Mouse (Mus musculus) CH12.LX (cell line): ENCODE measurements at regions not wholly inside any gene's neighbourhood (a gene's known extent, or its start where the extent isn't known, plus 50 kb on each side); places are given as distances from the start of the nearest gene placed in this dataset.

Experiments used
- DNase-seq: peaks from one replicate; pipeline ENCODE4 v3.0.0-alpha.2; 2013; ENCODE audit errors: extremely low read depth
- H3K27ac ChIP-seq: 2 replicates; pipeline ENCODE4 v1.5.1; 2012; ENCODE audit warnings: low read depth, mild to moderate bottlenecking, control low read depth, moderate library complexity; ENCODE audit not compliant: insufficient read depth
- H3K27me3 ChIP-seq: replicated peaks from 2 replicates; pipeline ENCODE3; 2012; ENCODE audit warnings: inconsistent platforms
- H3K36me3 ChIP-seq, 2 experiments: replicated peaks in 1 of 2; 2 replicates each; pipeline versions ENCODE3 to v1.6.1; 2012; ENCODE audit warnings: inconsistent platforms in 1 of 2, low read length in 1 of 2, mild to moderate bottlenecking in 1 of 2, mixed read lengths in 1 of 2, moderate library complexity in 1 of 2; ENCODE audit not compliant: control insufficient read depth in 1 of 2, insufficient read depth in 1 of 2
- H3K4me1 ChIP-seq, 2 experiments: 2 replicates each; pipeline ENCODE4 v1.6.1; 2012; ENCODE audit warnings: inconsistent platforms in 1 of 2, moderate library complexity in 1 of 2; ENCODE audit not compliant: insufficient read depth in 2 of 2, control insufficient read depth in 1 of 2
- H3K4me2 ChIP-seq: 2 replicates; pipeline ENCODE4 v1.6.1; 2012; ENCODE audit warnings: low read depth, mild to moderate bottlenecking, control low read depth; ENCODE audit not compliant: poor library complexity, insufficient read depth, severe bottlenecking
- H3K4me3 ChIP-seq, 3 experiments: fragments of 150-350 bp in 1 of 3; sonication (generic) in 1 of 3; replicated peaks in 1 of 3; 2 replicates each; pipeline versions ENCODE3 to v1.5.1; 2011 to 2012; ENCODE audit warnings: low read depth in 2 of 3, low read length in 2 of 3, mild to moderate bottlenecking in 2 of 3, moderate library complexity in 2 of 3, control low read depth in 1 of 3, improper control_type of control experiment in 1 of 3, inconsistent platforms in 1 of 3, mixed read lengths in 1 of 3; ENCODE audit not compliant: poor library complexity in 1 of 3
- H3K79me2 ChIP-seq: replicated peaks from 2 replicates; pipeline ENCODE4 v1.6.1; 2012; ENCODE audit warnings: mild to moderate bottlenecking, moderate library complexity; ENCODE audit not compliant: control insufficient read depth, poor library complexity, insufficient read depth, severe bottlenecking; ENCODE audit errors: extremely low read depth
- H3K9ac ChIP-seq: 2 replicates; pipeline ENCODE4 v1.6.1; 2012; ENCODE audit warnings: low read depth, mild to moderate bottlenecking, control low read depth, moderate library complexity; ENCODE audit not compliant: insufficient read depth
- H3K9me3 ChIP-seq: replicated peaks from 2 replicates; pipeline ENCODE3; 2012; ENCODE audit warnings: low read length, inconsistent platforms, mixed read lengths
- CHD2 ChIP-seq: IDR thresholded peaks from 2 replicates; pipeline ENCODE4 v1.6.1; 2011; ENCODE audit warnings: low read length, improper control_type of control experiment
- CTCF ChIP-seq, 2 experiments: IDR thresholded peaks in 1 of 2; conservative IDR thresholded peaks in 1 of 2; 2 replicates each; pipeline ENCODE4 v1.5.1; 2011 to 2012; ENCODE audit warnings: low read depth in 2 of 2, low read length in 2 of 2, improper control_type of control experiment in 1 of 2, inconsistent platforms in 1 of 2, mild to moderate bottlenecking in 1 of 2, moderate library complexity in 1 of 2
- E2F4 ChIP-seq: IDR thresholded peaks from 2 replicates; pipeline ENCODE4 v1.6.1; 2011; ENCODE audit warnings: low read depth, low read length, improper control_type of control experiment; ENCODE audit not compliant: insufficient replicate concordance
- ELF1 ChIP-seq: IDR thresholded peaks from 2 replicates; pipeline ENCODE4 v1.6.1; 2014; ENCODE audit warnings: low read depth, mild to moderate bottlenecking, inconsistent platforms, low read length, improper control_type of control experiment
- GABPA ChIP-seq: IDR thresholded peaks from 2 replicates; pipeline ENCODE4 v1.6.1; 2012; ENCODE audit warnings: low read depth, low read length, improper control_type of control experiment, inconsistent platforms; ENCODE audit not compliant: insufficient replicate concordance
- HCFC1 ChIP-seq: IDR thresholded peaks from 2 replicates; pipeline ENCODE4 v1.6.1; 2012; ENCODE audit warnings: low read depth, mild to moderate bottlenecking, inconsistent platforms, low read length, improper control_type of control experiment
- JUND ChIP-seq: conservative IDR thresholded peaks from 2 replicates; pipeline ENCODE4 v1.6.1; 2011; ENCODE audit warnings: low read depth, low read length, improper control_type of control experiment
- MAX ChIP-seq: IDR thresholded peaks from 2 replicates; pipeline ENCODE4 v1.6.1; 2011; ENCODE audit warnings: low read length, improper control_type of control experiment
- MXI1 ChIP-seq: IDR thresholded peaks from 2 replicates; pipeline ENCODE4 v1.6.1; 2011; ENCODE audit warnings: mild to moderate bottlenecking, low read depth, low read length, improper control_type of control experiment
- NELFE ChIP-seq: IDR thresholded peaks from 2 replicates; pipeline ENCODE4 v1.6.1; 2011; ENCODE audit warnings: low read depth, low read length, improper control_type of control experiment
- NRF1 ChIP-seq: IDR thresholded peaks from 2 replicates; pipeline ENCODE4 v1.6.1; 2014; ENCODE audit warnings: low read depth, mild to moderate bottlenecking, inconsistent platforms, low read length, improper control_type of control experiment, moderate library complexity
- PAX5 ChIP-seq: IDR thresholded peaks from 2 replicates; pipeline ENCODE4 v1.6.1; 2012; ENCODE audit warnings: low read length, inconsistent platforms, mixed read lengths
- POLR2A ChIP-seq: IDR thresholded peaks from 2 replicates; pipeline ENCODE4 v1.6.1; 2011; ENCODE audit warnings: low read depth, mild to moderate bottlenecking, improper control_type of control experiment, low read length
- SIN3A ChIP-seq: IDR thresholded peaks from 2 replicates; pipeline ENCODE4 v1.6.1; 2012; ENCODE audit warnings: low read length, improper control_type of control experiment, inconsistent platforms
- SMC3 ChIP-seq: IDR thresholded peaks from 2 replicates; pipeline ENCODE4 v1.6.1; 2011; ENCODE audit warnings: low read depth, low read length, improper control_type of control experiment
- TBP ChIP-seq: conservative IDR thresholded peaks from 2 replicates; pipeline ENCODE4 v1.6.1; 2011; ENCODE audit warnings: low read depth, low read length, improper control_type of control experiment
- UBTF ChIP-seq: IDR thresholded peaks from 2 replicates; pipeline ENCODE4 v1.6.1; 2012; ENCODE audit warnings: low read depth, mild to moderate bottlenecking, inconsistent platforms, low read length, improper control_type of control experiment, moderate library complexity
- USF1 ChIP-seq: IDR thresholded peaks from 2 replicates; pipeline ENCODE4 v1.6.1; 2014; ENCODE audit warnings: low read depth, mild to moderate bottlenecking, inconsistent platforms, low read length, improper control_type of control experiment
- USF2 ChIP-seq: conservative IDR thresholded peaks from 2 replicates; pipeline ENCODE4 v1.6.1; 2011; ENCODE audit warnings: low read depth, low read length, improper control_type of control experiment
- ZC3H11A ChIP-seq: IDR thresholded peaks from 2 replicates; pipeline ENCODE4 v1.6.1; 2012; ENCODE audit warnings: low read depth, mild to moderate bottlenecking, inconsistent platforms, low read length, improper control_type of control experiment
- ZNF384 ChIP-seq: IDR thresholded peaks from 2 replicates; pipeline ENCODE4 v1.6.1; 2012; ENCODE audit warnings: low read depth, low read length, improper control_type of control experiment, inconsistent platforms
- dilution Hi-C: fragments of 300-500 bp; cut with MboI; formaldehyde crosslinking; loops from 2 replicates; pipeline ENCODE4 v1.14.3; 2020; ENCODE audit warnings: low sequenced_read_pairs; ENCODE audit not compliant: extremely low pct_unique_long_range_greater_than_20kb, extremely low pct_ligation_motif_present
- in situ Hi-C: fragments of 300-500 bp; cut with MboI; formaldehyde crosslinking; loops from 3 replicates; pipeline ENCODE4 v1.14.3; 2019; ENCODE audit warnings: low sequenced_read_pairs, low pct_ligation_motif_present, low pct_unique_long_range_greater_than_20kb, mixed read lengths

- Histone ChIP-seq H3K36me3 (no peaks in the 10 kb centered on the region), H3K4me2 (no peak overlapping the region), H3K27me3 (no peaks in the 10 kb centered on the region), H3K27ac (no peak overlapping the region), H3K4me3 (no peak overlapping the region), H3K4me1 (no peaks in the 10 kb centered on the region), H3K9me3 (no peaks in the 10 kb centered on the region), H3K9ac (no peak overlapping the region), H3K79me2 (no peaks in the 10 kb centered on the region)
- dilution Hi-C loops, result no loop called here
- no peak for DNase-seq
- TF ChIP-seq JUND, result no peak
- no peak for TF ChIP-seq ZC3H11A
- no peak for TF ChIP-seq POLR2A
- TF ChIP-seq HCFC1, result no peak
- TF ChIP-seq TBP, result no peak
- no peak for TF ChIP-seq SMC3
- no peak for TF ChIP-seq NRF1
- TF ChIP-seq USF2, result no peak
- TF ChIP-seq MXI1, result no peak
- no peak for TF ChIP-seq MAX
- TF ChIP-seq E2F4, result no peak
- no peak for TF ChIP-seq USF1
- TF ChIP-seq PAX5, result no peak
- in situ Hi-C loops, result no loop called here
These were observed 364.5 kb downstream of the Zfp619 start for GRCm38 (mm10) chr7:39882113-39882512.

GRCm38 (mm10) chr7:39894208-39894896 lies 376.8 kb downstream of the Zfp619 start:
- Histone ChIP-seq H3K4me3 (no peak overlapping the region), H3K27ac (no peak overlapping the region), H3K9ac (no peak overlapping the region), H3K79me2 (no peaks in the 10 kb centered on the region), H3K4me1 (no peaks in the 10 kb centered on the region), H3K27me3 (no peaks in the 10 kb centered on the region), H3K4me2 (no peak overlapping the region), H3K9me3 (no peaks in the 10 kb centered on the region), H3K36me3 (no peaks in the 10 kb centered on the region)
- in situ Hi-C loops, result no loop called here
- TF ChIP-seq UBTF (no peak), PAX5 (no peak), USF1 (no peak), TBP (no peak), ELF1 (no peak), SIN3A (no peak), NRF1 (no peak), SMC3 (no peak), NELFE (no peak), GABPA (no peak), CTCF (conservative IDR thresholded peaks at IDR 0.05 in 1 of 2, IDR thresholded peaks at IDR 0.05 in 1 of 2; ENCODE audit: low read depth in 2 of 2, low read length in 2 of 2) (no peak), CHD2 (no peak), ZNF384 (no peak), E2F4 (no peak)
- no peak for DNase-seq
- dilution Hi-C loops, result no loop called here
